Mouse (Mus musculus): ENCODE results near the gene A030014E15Rik. TPM values are rescaled to one million over a fixed set of nuclear protein-coding genes. Genes with fewer than 3 reads are reported as not detected.
"Not testable (repeated sequence)": the region's sequence is repeated elsewhere in the genome, so short reads cannot be mapped to it uniquely, and the experiment has no call there.

A030014E15Rik gene
- polyA plus RNA-seq (2016; fragmentation: Nextera tagmentation; extraction: Ambion mirVana) = not detected in 2 replicates

- H3K4me3 ChIP-seq (replicated peaks) = no peak within 1 kb of the TSS
- no peaks in the 10 kb centered on the region for H3K36me3 ChIP-seq (replicated peaks)
- no peaks in the 10 kb centered on the region for H3K27me3 ChIP-seq
- no peak for ATAC-seq (ENCODE audit: low FRiP score)
- WGBS = 92% methylated on average over 6 of the region's 6 CpGs
- H3K4me1 ChIP-seq = no peaks in the 10 kb centered on the region
- H3K9me3 ChIP-seq = no peaks in the 10 kb centered on the region
- no peak within 1 kb of the TSS for H3K27ac ChIP-seq
- H3K9ac ChIP-seq = no peak within 1 kb of the TSS
- no peak within 1 kb of the TSS for H3K4me2 ChIP-seq
Measured at GRCm38 (mm10) chr1:82924650-82925049, at the start of gene A030014E15Rik. A030014E15Rik (plus strand) TSS chr1:82924917.

- H3K36me3 ChIP-seq (replicated peaks) = peaks cover 22% of the 10 kb centered on the region
- H3K4me1 ChIP-seq = no peaks in the 10 kb centered on the region
- no peak overlapping the region for H3K9ac ChIP-seq
- no peak for ATAC-seq (ENCODE audit: low FRiP score)
- 87% methylated on average over 2 of the region's 2 CpGs for WGBS
- no peak overlapping the region for H3K4me3 ChIP-seq (replicated peaks)
- no peaks in the 10 kb centered on the region for H3K9me3 ChIP-seq
- H3K27ac ChIP-seq = no peak overlapping the region
- no peaks in the 10 kb centered on the region for H3K27me3 ChIP-seq
- H3K4me2 ChIP-seq = no peak overlapping the region
Measured at GRCm38 (mm10) chr1:82879172-82879571, 45.5 kb upstream of the A030014E15Rik start.

- Histone ChIP-seq H3K36me3 (replicated peaks) (peaks cover 28% of the 10 kb centered on the region), H3K9ac (no peak overlapping the region), H3K4me3 (replicated peaks) (no peak overlapping the region), H3K4me2 (no peak overlapping the region), H3K27me3 (no peaks in the 10 kb centered on the region), H3K27ac (no peak overlapping the region), H3K4me1 (no peaks in the 10 kb centered on the region), H3K9me3 (no peaks in the 10 kb centered on the region)
- no peak for ATAC-seq (ENCODE audit: low FRiP score)
- 77% methylated on average over 8 of the region's 8 CpGs for WGBS
Measured at GRCm38 (mm10) chr1:82880196-82880595, 44.5 kb upstream of the A030014E15Rik start.

- Histone ChIP-seq H3K4me2 (no peak overlapping the region), H3K9ac (no peak overlapping the region), H3K4me1 (no peaks in the 10 kb centered on the region), H3K27ac (no peak overlapping the region), H3K27me3 (no peaks in the 10 kb centered on the region), H3K4me3 (replicated peaks) (no peak overlapping the region), H3K36me3 (replicated peaks) (peaks cover 33% of the 10 kb centered on the region), H3K9me3 (no peaks in the 10 kb centered on the region)
- 94% methylated on average over 7 of the region's 7 CpGs for WGBS
- ATAC-seq (ENCODE audit: low FRiP score) = no peak
Measured at GRCm38 (mm10) chr1:82893269-82893668, 31.4 kb upstream of the A030014E15Rik start.

- 98% methylated on average over 1 of the region's 1 CpGs for WGBS
- Histone ChIP-seq H3K36me3 (replicated peaks) (peaks cover 34% of the 10 kb centered on the region), H3K4me1 (0 out of 2 replicates have a peak, but pooled peaks cover 5% of the 10 kb centered on the region), H3K9ac (no peak overlapping the region), H3K27ac (no peak overlapping the region), H3K9me3 (no peaks in the 10 kb centered on the region), H3K27me3 (no peaks in the 10 kb centered on the region), H3K4me2 (no peak overlapping the region), H3K4me3 (replicated peaks) (no peak overlapping the region)
- ATAC-seq (ENCODE audit: low FRiP score) = no peak
Measured at GRCm38 (mm10) chr1:82900567-82900966, 24.1 kb upstream of the A030014E15Rik start.

GRCm38 (mm10) chr1:82901201-82901600 is 23.5 kb upstream of the A030014E15Rik start:
- Histone ChIP-seq H3K4me2 (no peak overlapping the region), H3K4me3 (replicated peaks) (no peak overlapping the region), H3K36me3 (replicated peaks) (peaks cover 34% of the 10 kb centered on the region), H3K9me3 (no peaks in the 10 kb centered on the region), H3K27me3 (no peaks in the 10 kb centered on the region), H3K27ac (no peak overlapping the region), H3K4me1 (0 out of 2 replicates have a peak, but pooled peaks cover 5% of the 10 kb centered on the region), H3K9ac (no peak overlapping the region)
- 95% methylated on average over 3 of the region's 3 CpGs for WGBS
- ATAC-seq (ENCODE audit: low FRiP score) = no peak

GRCm38 (mm10) chr1:82905886-82906285 is 18.8 kb upstream of the A030014E15Rik start:
- Histone ChIP-seq H3K27ac (no peak overlapping the region), H3K4me1 (0 out of 2 replicates have a peak, but pooled peaks cover 5% of the 10 kb centered on the region), H3K4me2 (no peak overlapping the region), H3K9ac (no peak overlapping the region), H3K36me3 (replicated peaks) (peaks cover 18% of the 10 kb centered on the region), H3K9me3 (no peaks in the 10 kb centered on the region), H3K4me3 (replicated peaks) (no peak overlapping the region), H3K27me3 (no peaks in the 10 kb centered on the region)
- WGBS = 58% methylated on average over 3 of the region's 3 CpGs
- no peak for ATAC-seq (ENCODE audit: low FRiP score)

- WGBS = 89% methylated on average over 3 of the region's 3 CpGs
- Histone ChIP-seq H3K4me3 (replicated peaks) (no peak within 1 kb of the TSS), H3K4me1 (no peaks in the 10 kb centered on the region)
Measured at GRCm38 (mm10) chr1:82913025-82913424, 11.7 kb upstream of the A030014E15Rik start, which contains the start of gene A030005L19Rik. A030005L19Rik (plus strand) TSS chr1:82913325.

GRCm38 (mm10) chr1:82913434-82913833 is 11.3 kb upstream of the A030014E15Rik start:
- not testable (repeated sequence) for ATAC-seq (ENCODE audit: low FRiP score); H3K4me2 ChIP-seq
- 98% methylated on average over 5 of the region's 5 CpGs for WGBS

More at GRCm38 (mm10) chr1:82913025-82913424, 11.7 kb upstream of the A030014E15Rik start, which contains the start of gene A030005L19Rik:
- no peaks in the 10 kb centered on the region for H3K27me3 ChIP-seq
- no peaks in the 10 kb centered on the region for H3K36me3 ChIP-seq (replicated peaks)
- H3K27ac ChIP-seq = no peak within 1 kb of the TSS
- no peak within 1 kb of the TSS for H3K9ac ChIP-seq
- no peak for ATAC-seq (ENCODE audit: low FRiP score)
- no peak within 1 kb of the TSS for H3K4me2 ChIP-seq
- no peaks in the 10 kb centered on the region for H3K9me3 ChIP-seq

GRCm38 (mm10) chr1:82930558-82930957 is 5.8 kb downstream of the A030014E15Rik start:
- not testable (repeated sequence) for ATAC-seq (ENCODE audit: low FRiP score); H3K4me1 ChIP-seq; H3K4me2 ChIP-seq; H3K27me3 ChIP-seq; H3K36me3 ChIP-seq (replicated peaks); H3K27ac ChIP-seq; H3K9ac ChIP-seq; H3K9me3 ChIP-seq; H3K4me3 ChIP-seq (replicated peaks)
- WGBS = 92% methylated on average over 3 of the region's 3 CpGs

More at GRCm38 (mm10) chr1:82913434-82913833, 11.3 kb upstream of the A030014E15Rik start:
- H3K4me1 ChIP-seq; H3K9ac ChIP-seq; H3K9me3 ChIP-seq; H3K27me3 ChIP-seq; H3K27ac ChIP-seq; H3K36me3 ChIP-seq (replicated peaks); H3K4me3 ChIP-seq (replicated peaks): not testable (repeated sequence)

- H3K27ac ChIP-seq; H3K4me3 ChIP-seq (replicated peaks); H3K36me3 ChIP-seq (replicated peaks); H3K27me3 ChIP-seq; H3K4me2 ChIP-seq; H3K4me1 ChIP-seq; H3K9ac ChIP-seq; H3K9me3 ChIP-seq; ATAC-seq (ENCODE audit: low FRiP score): not testable (repeated sequence)
- no CpG with 5 or more reads among the region's 6 CpGs for WGBS
Measured at GRCm38 (mm10) chr1:82931326-82931725, 6.6 kb downstream of the A030014E15Rik start, which contains the start of gene Gm6217. Gm6217 (minus strand) TSS chr1:82931399.

- Histone ChIP-seq H3K9ac (no peak overlapping the region), H3K4me1 (no peaks in the 10 kb centered on the region), H3K4me3 (replicated peaks) (no peak overlapping the region), H3K4me2 (no peak overlapping the region), H3K27me3 (no peaks in the 10 kb centered on the region), H3K36me3 (replicated peaks) (no peaks in the 10 kb centered on the region), H3K27ac (no peak overlapping the region), H3K9me3 (0 out of 2 replicates have a peak, but pooled peaks cover 4% of the 10 kb centered on the region)
- 93% methylated on average over 5 of the region's 5 CpGs for WGBS
- ATAC-seq (ENCODE audit: low FRiP score) = no peak
Measured at GRCm38 (mm10) chr1:82938666-82939065, 13.9 kb downstream of the A030014E15Rik start.

- not testable (repeated sequence) for H3K4me2 ChIP-seq; ATAC-seq (ENCODE audit: low FRiP score); H3K27me3 ChIP-seq; H3K4me3 ChIP-seq (replicated peaks); H3K27ac ChIP-seq; H3K9ac ChIP-seq; H3K36me3 ChIP-seq (replicated peaks); H3K4me1 ChIP-seq; H3K9me3 ChIP-seq
- WGBS = 93% methylated on average over 1 of the region's 2 CpGs
Measured at GRCm38 (mm10) chr1:82942505-82942904, 17.8 kb downstream of the A030014E15Rik start.

Measured in forebrain, embryonic 12.5 days (tissue).